Mouse (Mus musculus) adrenal gland, adult 18-20 months (tissue): ENCODE results near the gene Nfkbil1. TPM values are rescaled to one million over a fixed set of nuclear protein-coding genes. Genes with fewer than 3 reads are reported as not detected.

Experiments used
- DNase-seq, 2 experiments: peaks; one replicate each; pipeline ENCODE4 v3.0.0; 2021 to 2022; ENCODE audit warnings: low spot score in 2 of 2
- long read RNA-seq, 2 experiments: library from polyadenylated mRNA; stranded (forward); transcript quantifications; one replicate each; pipeline ENCODE4 v2.0.0; 2021
- total RNA-seq, 2 experiments: library from RNA; stranded (reverse); gene quantifications; 1 replicate in 1 of 2; 2 replicates in 1 of 2; pipeline ENCODE4 v1.2.3; 2021

The Nfkbil1 gene
- total RNA-seq: 10 to 100 TPM; 12.4 to 15.3 TPM
- long read RNA-seq, experiment 1, partial matches to known transcripts: 0 of 4 reads
- long read RNA-seq, experiment 1, other reads (novel, unspliced or antisense): 1 of 4 reads
- long read RNA-seq, experiment 2, transcript Nfkbil1-201 (4 exons, 1,447 nt): major isoform, 13 of 22 reads
- long read RNA-seq, experiment 2, partial matches to known transcripts: 9 of 22 reads
- long read RNA-seq, experiment 2, other reads (novel, unspliced or antisense): 0 of 22 reads

DNA sequence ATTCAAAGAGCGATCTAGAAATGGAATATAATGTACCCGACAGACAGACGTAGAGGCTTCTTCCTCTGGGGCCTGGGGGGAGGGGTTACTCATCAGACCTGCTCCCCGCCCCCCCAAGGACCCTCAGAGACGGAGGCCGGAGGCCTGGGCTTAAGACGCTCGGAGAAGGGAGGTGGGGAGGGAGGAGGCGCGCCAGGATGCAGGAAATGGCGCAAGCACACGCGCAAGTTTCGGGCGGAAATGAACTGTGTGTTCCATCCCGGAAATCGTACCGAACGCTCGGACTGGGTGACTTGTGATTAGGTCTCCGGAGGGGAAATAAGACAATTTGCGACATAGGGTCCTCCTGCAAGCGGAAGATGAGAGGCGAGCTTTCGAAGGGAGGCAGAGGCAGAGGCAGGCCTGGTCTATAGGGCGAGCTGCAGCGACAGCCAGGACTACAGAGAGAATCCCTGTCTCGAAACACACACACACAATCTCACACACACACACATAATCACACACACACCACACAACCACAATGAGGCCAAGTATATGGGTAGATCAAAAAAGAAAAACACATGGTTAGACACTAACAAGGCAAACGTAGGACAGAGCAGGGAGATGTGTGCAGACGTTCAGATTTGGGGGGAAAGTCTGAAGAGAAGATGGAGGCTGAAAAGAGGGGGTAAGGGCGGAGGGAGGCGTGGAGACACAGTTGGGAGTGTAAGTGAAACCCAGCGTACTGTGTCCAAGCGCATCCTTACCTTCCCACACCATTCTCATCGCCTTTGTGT lies at the start of gene Nfkbil1:
Gene Nfkbil1 (minus strand): TSS at position 179 of the 776 bp plus-strand sequence.
- DNase-seq: peak; percentile 76 to 77

- no peak for DNase-seq
Observed at GRCm38 (mm10) chr17:35280276-35280675, 44.7 kb upstream of the Nfkbil1 start.

GRCm38 (mm10) chr17:35278957-35279688 lies 43.5 kb upstream of the Nfkbil1 start:
- no peak for DNase-seq

DNA sequence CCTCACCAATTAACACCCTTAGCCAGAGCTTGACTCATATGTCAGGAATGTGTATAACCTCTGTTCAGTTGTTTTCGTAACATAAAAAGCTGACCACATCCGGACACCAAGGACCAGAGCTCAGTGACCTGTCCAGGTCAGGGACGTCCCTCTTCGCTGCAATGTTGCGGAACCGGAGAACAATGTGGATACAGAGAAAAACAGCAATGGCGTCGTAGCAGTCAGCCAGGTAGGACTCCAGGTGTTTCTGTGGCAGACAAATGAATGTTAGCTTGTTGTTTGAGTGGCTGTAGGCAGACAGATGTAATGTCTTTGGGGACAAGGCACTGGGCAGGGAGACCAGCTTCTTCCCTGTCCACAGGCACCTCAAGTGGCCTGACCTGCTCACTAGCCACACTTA lies 42.5 kb upstream of the Nfkbil1 start:
- no peak for DNase-seq

- no peak for DNase-seq
Observed at GRCm38 (mm10) chr17:35276304-35276864, 40.8 kb upstream of the Nfkbil1 start.

DNA sequence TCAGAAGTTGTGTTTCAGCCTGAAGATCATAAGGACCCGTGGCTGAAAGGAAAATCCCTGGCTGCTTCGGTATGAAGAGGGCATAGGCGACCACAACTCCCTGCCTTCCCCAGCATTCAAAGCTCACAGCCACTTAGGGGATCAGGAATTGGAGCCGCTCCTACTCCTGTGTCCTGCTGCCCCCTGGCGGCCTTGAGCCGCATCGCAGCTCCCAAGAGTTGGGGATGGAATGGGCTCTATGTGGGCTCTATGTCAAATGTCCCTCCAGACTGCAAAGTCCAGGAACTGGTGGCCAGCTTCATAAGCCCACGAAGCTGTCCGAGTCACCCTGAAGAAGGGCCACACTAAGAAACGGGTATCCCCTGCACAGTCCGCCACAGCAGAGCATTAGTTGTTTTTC lies 39.2 kb upstream of the Nfkbil1 start:
- DNase-seq: peak; percentile 93 to 98

GRCm38 (mm10) chr17:35272249-35272648 lies 36.7 kb upstream of the Nfkbil1 start:
- no peak for DNase-seq

DNA sequence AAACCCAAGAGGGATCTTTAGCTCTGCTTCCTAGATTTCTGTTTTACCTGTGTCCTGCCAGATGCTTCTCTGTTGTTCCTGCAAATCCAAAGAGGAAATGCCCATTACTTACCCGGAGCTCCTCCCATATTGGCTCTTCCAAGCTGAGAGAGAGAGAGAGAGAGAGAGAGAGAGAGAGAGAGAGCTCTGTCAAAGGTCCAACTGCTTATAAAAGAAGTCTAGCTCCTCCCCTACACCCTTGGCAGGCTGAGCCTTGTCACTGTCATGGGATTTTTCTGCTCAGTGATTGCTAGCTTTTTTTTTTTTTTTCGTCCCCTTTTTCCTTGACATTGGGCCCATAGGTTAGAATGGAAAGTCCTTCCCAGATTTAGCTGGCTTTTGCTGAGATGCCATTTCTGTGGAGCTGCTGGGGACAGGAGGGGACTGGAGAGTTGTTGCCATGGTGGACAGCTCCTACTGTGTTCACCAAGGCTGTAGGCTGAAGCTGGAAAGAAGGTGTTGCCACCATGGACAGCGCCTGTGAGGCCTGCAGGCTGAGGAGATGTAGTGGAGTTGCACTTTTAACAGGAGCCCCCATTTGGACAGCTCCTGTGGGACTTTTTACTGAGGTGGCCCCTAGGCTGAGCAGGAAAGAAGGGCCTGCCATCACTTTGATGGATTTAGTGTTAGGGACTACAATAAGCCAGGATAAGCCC lies 34.2 kb upstream of the Nfkbil1 start:
- DNase-seq: no peak

- no peak for DNase-seq
Observed at GRCm38 (mm10) chr17:35267399-35268086, 32.0 kb upstream of the Nfkbil1 start.

GRCm38 (mm10) chr17:35263523-35263883 lies 27.9 kb upstream of the Nfkbil1 start:
- no peak for DNase-seq

DNA sequence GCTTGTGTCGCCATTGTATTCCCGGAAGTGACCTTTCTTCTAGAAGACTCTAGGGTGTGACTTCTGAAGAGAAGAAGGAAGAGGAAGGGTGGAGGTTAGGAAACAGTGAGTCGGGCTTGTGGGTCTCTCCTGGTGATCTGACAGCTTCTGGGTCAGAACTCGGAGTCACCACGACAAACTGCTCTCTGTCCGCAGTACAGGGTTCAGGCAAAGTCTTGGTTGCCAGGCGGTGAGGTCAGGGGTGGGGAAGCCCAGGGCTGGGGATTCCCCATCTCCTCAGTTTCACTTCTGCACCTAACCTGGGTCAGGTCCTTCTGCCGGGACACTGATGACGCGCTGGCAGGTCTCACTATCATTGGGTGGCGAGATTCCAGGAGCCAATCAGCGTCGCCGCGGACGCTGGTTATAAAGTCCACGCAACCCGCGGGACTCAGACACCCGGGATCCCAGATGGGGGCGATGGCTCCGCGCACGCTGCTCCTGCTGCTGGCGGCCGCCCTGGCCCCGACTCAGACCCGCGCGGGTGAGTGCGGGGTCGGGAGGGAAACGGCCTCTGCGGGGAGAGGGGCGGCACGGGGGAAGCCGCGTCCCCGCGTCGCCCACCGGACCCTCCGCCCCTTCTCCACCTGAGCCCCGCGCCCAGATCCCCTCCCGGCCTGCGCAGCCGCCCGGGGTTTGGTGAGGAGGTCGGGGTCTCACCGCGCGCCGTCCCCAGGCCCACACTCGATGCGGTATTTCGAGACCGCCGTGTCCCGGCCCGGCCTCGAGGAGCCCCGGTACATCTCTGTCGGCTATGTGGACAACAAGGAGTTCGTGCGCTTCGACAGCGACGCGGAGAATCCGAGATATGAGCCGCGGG lies 27.3 kb upstream of the Nfkbil1 start, which contains the start of gene H2-D1:
Gene H2-D1 (plus strand): TSS at position 67 of the 859 bp plus-strand sequence.
- DNase-seq: peak; percentile 100

DNA sequence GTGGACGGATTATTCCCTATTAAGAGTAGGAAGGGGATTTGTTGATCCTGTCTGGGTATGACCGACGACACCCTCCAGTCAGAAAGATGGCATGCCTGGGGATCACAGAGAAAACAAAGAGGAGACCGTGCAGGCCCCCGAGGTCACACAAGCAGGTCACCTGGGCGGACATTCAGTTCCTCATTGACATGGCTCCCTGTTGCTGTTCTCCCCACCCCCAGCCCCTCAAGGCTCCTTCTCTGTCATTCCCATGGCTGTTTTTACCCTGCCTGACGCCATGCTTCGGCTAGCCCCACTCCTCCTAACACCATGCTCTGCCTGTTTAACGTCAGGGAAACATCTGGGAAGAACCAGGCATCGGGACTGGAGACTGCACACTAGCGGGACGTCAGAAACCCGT lies 26.1 kb upstream of the Nfkbil1 start:
- DNase-seq: no peak

DNA sequence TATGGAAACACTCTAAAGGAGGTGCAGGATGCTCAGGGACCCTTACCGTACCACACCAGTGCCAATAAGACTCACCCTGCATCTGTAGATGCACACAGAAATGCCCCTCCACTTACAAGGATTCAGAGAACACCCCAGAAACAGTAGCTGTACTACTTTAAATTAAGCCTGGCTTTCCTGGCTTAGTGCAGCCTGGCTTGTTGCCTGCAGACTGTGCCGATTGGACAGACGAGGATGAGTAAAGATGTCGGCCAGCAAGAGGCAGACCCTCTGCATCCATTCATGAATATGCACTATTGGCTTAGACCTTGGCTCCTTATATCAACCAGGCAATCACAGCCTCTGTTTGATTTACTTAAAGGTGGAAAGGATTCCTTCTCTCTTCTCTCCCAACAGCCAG lies 24.0 kb upstream of the Nfkbil1 start:
- no peak for DNase-seq

DNA sequence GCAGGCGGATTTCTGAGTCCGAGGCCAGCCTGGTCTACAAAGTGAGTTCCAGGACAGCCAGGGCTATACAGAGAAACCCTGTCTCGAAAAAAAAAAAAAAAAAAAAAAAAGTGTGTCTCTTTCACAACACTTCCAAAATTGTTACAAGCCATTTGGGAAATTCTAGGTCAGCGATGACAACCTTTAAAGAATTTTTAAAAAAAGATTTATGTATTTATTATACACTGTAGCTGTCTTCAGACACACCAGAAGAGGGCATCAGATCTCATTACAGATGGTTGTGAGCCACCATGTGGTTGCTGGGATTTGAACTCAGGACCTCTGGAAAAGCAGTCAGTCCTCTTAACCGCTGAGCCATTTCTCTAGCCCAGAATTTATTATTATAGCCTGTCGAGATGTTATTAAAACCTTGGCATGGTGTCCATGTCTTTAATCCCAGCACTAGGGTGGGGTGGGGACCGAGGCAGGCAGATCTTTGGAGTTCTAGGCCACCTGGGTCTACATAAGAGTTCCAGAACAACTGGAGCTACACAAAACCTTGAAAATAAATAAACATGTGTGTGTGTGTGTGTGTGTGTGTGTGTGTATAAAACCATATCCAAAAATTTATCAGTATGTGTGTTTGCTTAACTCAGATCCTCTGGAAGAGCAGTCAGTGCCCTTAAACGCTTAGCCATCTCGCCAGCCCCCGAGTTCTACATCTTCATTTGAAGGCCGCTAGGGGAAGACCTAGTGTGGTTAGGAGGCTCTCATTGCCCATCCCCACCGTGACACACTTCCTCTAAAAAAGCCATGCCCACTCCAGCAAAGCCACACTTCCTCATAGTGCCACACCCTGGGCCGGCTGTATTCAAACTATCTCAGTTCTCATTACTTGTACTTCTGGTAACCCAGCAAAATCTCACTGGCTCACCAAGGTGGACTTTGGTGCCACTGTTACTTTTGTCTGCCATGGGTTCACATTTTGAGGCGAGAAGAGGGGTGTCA lies 23.2 kb upstream of the Nfkbil1 start:
- peak in 1 of 2 experiments; percentile 49 for DNase-seq

DNA sequence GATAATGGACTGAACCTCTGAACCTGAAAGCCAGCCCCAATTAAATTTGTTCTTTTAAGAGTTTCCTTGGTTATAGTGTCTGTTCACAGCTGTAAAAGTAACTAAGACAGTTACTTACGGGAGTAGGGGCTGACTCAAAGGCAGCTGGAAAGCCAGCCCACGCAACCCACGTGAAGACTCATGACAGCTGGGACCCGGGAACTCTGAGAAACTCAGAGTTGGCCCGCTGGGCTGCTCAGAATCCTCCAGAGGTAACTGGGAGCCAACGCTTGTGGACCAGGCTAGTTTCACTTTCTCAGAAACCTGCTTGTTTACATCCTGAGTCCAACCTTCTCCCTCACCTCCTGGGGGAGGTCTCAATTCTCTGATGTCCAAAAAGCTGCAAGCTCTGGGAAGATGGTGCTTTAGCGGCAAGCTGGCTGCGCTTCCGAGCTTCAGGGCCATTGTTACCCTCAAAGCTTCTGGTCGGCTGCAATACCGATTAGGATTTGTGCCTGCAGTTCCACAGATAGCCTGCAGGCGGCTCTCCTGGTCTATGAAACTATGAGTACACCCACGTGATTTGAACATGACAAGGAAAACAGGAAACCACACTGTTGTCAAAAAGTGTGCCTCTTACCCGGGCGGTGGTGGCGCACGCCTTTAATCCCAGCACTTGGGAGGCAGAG lies 22.4 kb upstream of the Nfkbil1 start:
- DNase-seq: peak; percentile 96 to 98

DNA sequence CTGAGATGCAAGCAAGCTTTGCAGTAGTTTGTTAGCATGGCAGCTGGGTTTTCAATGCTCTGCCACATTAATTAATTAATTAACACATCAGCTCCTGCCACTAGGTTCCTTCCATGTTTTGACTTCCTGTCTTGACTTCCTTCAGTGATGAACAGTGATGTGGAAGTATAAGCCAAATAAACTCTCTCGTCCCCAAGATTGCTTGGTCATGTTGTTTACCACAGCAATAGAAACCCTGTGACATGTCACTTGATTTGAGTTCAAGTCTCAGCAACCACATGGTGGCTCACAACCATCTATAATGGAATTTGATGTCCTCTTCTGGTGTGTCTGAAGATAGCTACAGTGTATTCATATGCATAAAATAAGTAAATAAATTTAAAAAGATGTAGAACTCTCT lies 21.8 kb upstream of the Nfkbil1 start:
- no peak for DNase-seq

- no peak for DNase-seq
Observed at GRCm38 (mm10) chr17:35255704-35256103, 20.1 kb upstream of the Nfkbil1 start.

DNA sequence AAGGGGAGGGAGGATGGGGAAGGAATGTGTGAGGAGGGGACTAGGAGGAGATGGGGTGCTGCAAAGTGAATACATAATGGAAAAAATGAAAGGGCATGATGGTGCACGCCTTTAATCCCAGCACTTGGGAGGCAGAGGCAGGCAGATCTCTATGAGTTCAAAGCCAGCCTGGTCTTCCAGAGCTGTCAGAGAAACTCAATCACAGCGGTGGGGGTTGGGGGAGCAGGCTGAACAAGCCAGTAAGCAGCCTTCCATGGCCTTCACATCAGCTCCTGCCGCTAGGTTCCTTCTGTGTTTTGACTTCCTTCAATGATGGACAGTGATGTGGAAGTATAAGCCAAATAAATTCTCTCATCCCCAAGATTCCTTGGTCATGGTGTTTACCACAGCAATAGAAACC lies 19.7 kb upstream of the Nfkbil1 start:
- DNase-seq: no peak
